Mouse (Mus musculus) hindbrain, embryonic 10.5 days (tissue): ENCODE results near the gene Kank2. TPM values are rescaled to one million over a fixed set of nuclear protein-coding genes. Genes with fewer than 3 reads are reported as not detected.
A peak's percentile ranks its signal among the peaks of the same experiment; 100 is the strongest.

Experiments
- DNase-seq: peaks from one replicate; pipeline ENCODE4 v3.0.0-alpha.2; 2017; ENCODE audit warnings: low spot score
- H3K27ac ChIP-seq: fragments of 300-500 bp; sonication (generic); 2 replicates; pipeline ENCODE4 v1.5.1; 2016; ENCODE audit warnings: mild to moderate bottlenecking, moderate library complexity
- H3K27me3 ChIP-seq: fragments of 300-500 bp; sonication (generic); 2 replicates; pipeline ENCODE4 v1.6.1; 2016; ENCODE audit warnings: mild to moderate bottlenecking; ENCODE audit not compliant: poor library complexity, insufficient read depth, severe bottlenecking
- H3K36me3 ChIP-seq: fragments of 300-500 bp; sonication (generic); 2 replicates; pipeline ENCODE4 v1.6.1; 2016; ENCODE audit warnings: mild to moderate bottlenecking, moderate library complexity
- H3K4me1 ChIP-seq: fragments of 300-500 bp; sonication (generic); replicated peaks from 2 replicates; pipeline ENCODE4 v1.6.1; 2016; ENCODE audit warnings: mild to moderate bottlenecking
- H3K4me3 ChIP-seq: fragments of 300-500 bp; sonication (generic); 2 replicates; pipeline ENCODE4 v1.5.1; 2016; ENCODE audit warnings: mild to moderate bottlenecking, moderate library complexity
- H3K9me3 ChIP-seq: fragments of 300-500 bp; sonication (generic); 2 replicates; pipeline ENCODE4 v1.6.1; 2016; ENCODE audit warnings: mild to moderate bottlenecking, moderate library complexity
- WGBS: fragments of 180-500 bp; shearing (Covaris S2); methylation state at CpG from one replicate; pipeline ENCODE4 v1.1.7; 2016; 5-methylcytosine and 5-hydroxymethylcytosine counted together
- polyA plus RNA-seq: library from polyadenylated mRNA; unstranded; fragments of >200 nt; fragmentation: Nextera tagmentation; extraction: Ambion mirVana; gene quantifications from 2 replicates; pipeline ENCODE4 v1.2.1, GENCODE M21; 2016

Kank2 gene
- polyA plus RNA-seq, 1 experiment from 2014 or later: 11.0 TPM

- no peak for DNase-seq
- H3K4me3 ChIP-seq: no peak overlapping the region
- H3K27me3 ChIP-seq: no peaks in the 10 kb centered on the region
- no peak overlapping the region for H3K27ac ChIP-seq
- H3K9me3 ChIP-seq: no peaks in the 10 kb centered on the region
- H3K4me1 ChIP-seq: peaks cover 7% of the 10 kb centered on the region
- H3K36me3 ChIP-seq: peaks cover 19% of the 10 kb centered on the region
- 61% methylated on average over 3 of the region's 3 CpGs for WGBS
These were observed 10.0 kb upstream of the Kank2 start for GRCm38 (mm10) chr9:21808561-21808960.

- Histone ChIP-seq H3K36me3 (peaks cover 14% of the 10 kb centered on the region), H3K4me1 (peaks cover 7% of the 10 kb centered on the region), H3K27me3 (no peaks in the 10 kb centered on the region), H3K27ac (no peak overlapping the region), H3K4me3 (no peak overlapping the region), H3K9me3 (no peaks in the 10 kb centered on the region)
- DNase-seq: no peak
- 89% methylated on average over 11 of the region's 11 CpGs for WGBS
These were observed 8.4 kb upstream of the Kank2 start for GRCm38 (mm10) chr9:21806976-21807375.

- peaks cover 7% of the 10 kb centered on the region for H3K4me1 ChIP-seq
- WGBS: 80% methylated on average over 3 of the region's 3 CpGs
- peaks cover 12% of the 10 kb centered on the region for H3K36me3 ChIP-seq
- H3K27me3 ChIP-seq: no peaks in the 10 kb centered on the region
- no peak for DNase-seq
- H3K4me3 ChIP-seq: no peak overlapping the region
- no peak overlapping the region for H3K27ac ChIP-seq
- no peaks in the 10 kb centered on the region for H3K9me3 ChIP-seq
These were observed 7.8 kb upstream of the Kank2 start for GRCm38 (mm10) chr9:21806363-21806762.

GRCm38 (mm10) chr9:21803986-21804644 lies 5.6 kb upstream of the Kank2 start:
- 46% methylated on average over 13 of the region's 13 CpGs for WGBS
- 0 out of 2 replicates have a peak overlapping the region, but pooled peaks have one; percentile 9 for H3K4me3 ChIP-seq
- peaks cover 17% of the 10 kb centered on the region for H3K36me3 ChIP-seq
- no peaks in the 10 kb centered on the region for H3K9me3 ChIP-seq
- DNase-seq: peak; percentile 78
- H3K4me1 ChIP-seq: peaks cover 7% of the 10 kb centered on the region
- no peaks in the 10 kb centered on the region for H3K27me3 ChIP-seq
- peak overlapping the region; percentile 1; the same call in 1 of the 2 replicates for H3K27ac ChIP-seq

- Histone ChIP-seq H3K27ac (no peak overlapping the region), H3K9me3 (0 out of 2 replicates have a peak, but pooled peaks cover 2% of the 10 kb centered on the region), H3K36me3 (peaks cover 17% of the 10 kb centered on the region), H3K4me1 (peaks cover 32% of the 10 kb centered on the region), H3K27me3 (no peaks in the 10 kb centered on the region), H3K4me3 (no peak overlapping the region)
- 91% methylated on average over 7 of the region's 7 CpGs for WGBS
- DNase-seq: no peak
These were observed 3.0 kb upstream of the Kank2 start for GRCm38 (mm10) chr9:21801591-21801990.

GRCm38 (mm10) chr9:21801121-21801520 lies 2.6 kb upstream of the Kank2 start:
- H3K9me3 ChIP-seq: 0 out of 2 replicates have a peak, but pooled peaks cover 2% of the 10 kb centered on the region
- H3K27me3 ChIP-seq: no peaks in the 10 kb centered on the region
- H3K36me3 ChIP-seq: peaks cover 19% of the 10 kb centered on the region
- DNase-seq: no peak
- no peak overlapping the region for H3K4me3 ChIP-seq
- no peak overlapping the region for H3K27ac ChIP-seq
- 75% methylated on average over 7 of the region's 7 CpGs for WGBS
- peaks cover 37% of the 10 kb centered on the region for H3K4me1 ChIP-seq

GRCm38 (mm10) chr9:21799010-21799350 lies 436 bp upstream of the Kank2 start:
- peak overlapping the region; percentile 83 for H3K4me3 ChIP-seq
- peak overlapping the region; percentile 92 for H3K27ac ChIP-seq
- DNase-seq: no peak
- peaks cover 38% of the 10 kb centered on the region for H3K36me3 ChIP-seq
- H3K4me1 ChIP-seq: peaks cover 43% of the 10 kb centered on the region
- H3K9me3 ChIP-seq: 0 out of 2 replicates have a peak, but pooled peaks cover 2% of the 10 kb centered on the region
- 52% methylated on average over 3 of the region's 3 CpGs for WGBS
- H3K27me3 ChIP-seq: no peaks in the 10 kb centered on the region

- H3K27me3 ChIP-seq: no peaks in the 10 kb centered on the region
- peak overlapping the region; percentile 92 for H3K27ac ChIP-seq
- peak; percentile 74 for DNase-seq
- H3K4me3 ChIP-seq: peak overlapping the region; percentile 83
- peaks cover 43% of the 10 kb centered on the region for H3K4me1 ChIP-seq
- H3K36me3 ChIP-seq: peaks cover 49% of the 10 kb centered on the region
- H3K9me3 ChIP-seq: 0 out of 2 replicates have a peak, but pooled peaks cover 2% of the 10 kb centered on the region
- WGBS: under 1% methylated on average over 25 of the region's 26 CpGs
These were observed 611 bp downstream of the Kank2 start for GRCm38 (mm10) chr9:21797921-21798344.

- peak overlapping the region; percentile 83 for H3K4me3 ChIP-seq
- peaks cover 46% of the 10 kb centered on the region for H3K4me1 ChIP-seq
These were observed 1.6 kb downstream of the Kank2 start for GRCm38 (mm10) chr9:21796919-21797318.

GRCm38 (mm10) chr9:21796259-21796658 lies 2.3 kb downstream of the Kank2 start:
- peak; percentile 19 for DNase-seq
- peaks cover 56% of the 10 kb centered on the region for H3K36me3 ChIP-seq
- H3K27me3 ChIP-seq: no peaks in the 10 kb centered on the region
- H3K27ac ChIP-seq: peak overlapping the region; percentile 79
- 67% methylated on average over 3 of the region's 3 CpGs for WGBS
- H3K4me3 ChIP-seq: peak overlapping the region; percentile 83
- peaks cover 46% of the 10 kb centered on the region for H3K4me1 ChIP-seq
- H3K9me3 ChIP-seq: 0 out of 2 replicates have a peak, but pooled peaks cover 2% of the 10 kb centered on the region

More at GRCm38 (mm10) chr9:21796919-21797318, 1.6 kb downstream of the Kank2 start:
- DNase-seq: no peak
- Histone ChIP-seq H3K27me3 (no peaks in the 10 kb centered on the region), H3K27ac (peak overlapping the region; percentile 79), H3K9me3 (0 out of 2 replicates have a peak, but pooled peaks cover 2% of the 10 kb centered on the region), H3K36me3 (peaks cover 54% of the 10 kb centered on the region)
- whole genome bisulfite sequencing: 66% methylated on average over 3 of the region's 3 CpGs

GRCm38 (mm10) chr9:21795579-21795978 lies 3.0 kb downstream of the Kank2 start:
- peak overlapping the region; percentile 83 for H3K4me3 ChIP-seq
- no peak for DNase-seq
- H3K27me3 ChIP-seq: no peaks in the 10 kb centered on the region
- peaks cover 46% of the 10 kb centered on the region for H3K4me1 ChIP-seq
- peak overlapping the region; percentile 79 for H3K27ac ChIP-seq
- 0 out of 2 replicates have a peak, but pooled peaks cover 2% of the 10 kb centered on the region for H3K9me3 ChIP-seq
- 71% methylated on average over 5 of the region's 5 CpGs for WGBS
- peaks cover 49% of the 10 kb centered on the region for H3K36me3 ChIP-seq

- Histone ChIP-seq H3K9me3 (0 out of 2 replicates have a peak, but pooled peaks cover 2% of the 10 kb centered on the region), H3K27ac (no peak overlapping the region; the same call in 1 of the 2 replicates), H3K4me1 (peaks cover 46% of the 10 kb centered on the region), H3K36me3 (peaks cover 55% of the 10 kb centered on the region), H3K27me3 (no peaks in the 10 kb centered on the region), H3K4me3 (no peak overlapping the region)
- DNase-seq: no peak
- 95% methylated on average over 25 of the region's 25 CpGs for WGBS
These were observed 3.6 kb downstream of the Kank2 start for GRCm38 (mm10) chr9:21794925-21795324.

- WGBS: 96% methylated on average over 18 of the region's 18 CpGs
These were observed 4.2 kb downstream of the Kank2 start for GRCm38 (mm10) chr9:21794344-21794834.

More at GRCm38 (mm10) chr9:21794344-21794834, 4.2 kb downstream of the Kank2 start:
- no peak overlapping the region for H3K27ac ChIP-seq
- DNase-seq: no peak
- H3K27me3 ChIP-seq: no peaks in the 10 kb centered on the region
- 0 out of 2 replicates have a peak, but pooled peaks cover 2% of the 10 kb centered on the region for H3K9me3 ChIP-seq
- no peak overlapping the region for H3K4me3 ChIP-seq
- peaks cover 46% of the 10 kb centered on the region for H3K4me1 ChIP-seq
- peaks cover 61% of the 10 kb centered on the region for H3K36me3 ChIP-seq
